Mouse (Mus musculus) spleen, adult 2 months (tissue): ENCODE data around the gene Apc2. TPM values are rescaled to one million over a fixed set of nuclear protein-coding genes. Genes with fewer than 3 reads are reported as not detected.

ENCODE experiments used
- DNase-seq, 2 experiments: peaks; one replicate each; pipeline versions ENCODE4 v3.0.0 to v3.0.0-alpha.2; 2012 to 2021; ENCODE audit warnings: low spot score in 2 of 2, low read depth in 1 of 2
- H3K27ac ChIP-seq: fragments of 200-500 bp; 2 replicates; pipeline ENCODE4 v1.5.1; 2012; ENCODE audit warnings: low read length, inconsistent platforms; ENCODE audit not compliant: insufficient read depth
- H3K27me3 ChIP-seq: fragments of 200-500 bp; 2 replicates; pipeline ENCODE4 v1.6.1; 2012; ENCODE audit warnings: mild to moderate bottlenecking, moderate library complexity, low read length, inconsistent platforms; ENCODE audit not compliant: control insufficient read depth, insufficient read depth
- H3K36me3 ChIP-seq: fragments of 200-500 bp; 2 replicates; pipeline ENCODE4 v1.6.1; 2012; ENCODE audit warnings: mild to moderate bottlenecking, low read length, inconsistent platforms; ENCODE audit not compliant: control insufficient read depth, insufficient read depth
- H3K4me1 ChIP-seq: fragments of 200-500 bp; 2 replicates; pipeline ENCODE4 v1.6.1; 2011; ENCODE audit warnings: inconsistent platforms; ENCODE audit not compliant: control insufficient read depth, insufficient read depth, insufficient read length
- H3K4me3 ChIP-seq: fragments of 200-500 bp; 2 replicates; pipeline ENCODE4 v1.5.1; 2011; ENCODE audit warnings: mild to moderate bottlenecking, inconsistent platforms; ENCODE audit not compliant: insufficient read depth, insufficient read length; ENCODE audit errors: extremely low read depth
- CTCF ChIP-seq: fragments of 200-500 bp; IDR thresholded peaks from 2 replicates; pipeline ENCODE4 v1.5.1; 2011; ENCODE audit warnings: mild to moderate bottlenecking, inconsistent platforms; ENCODE audit not compliant: insufficient read depth, insufficient read length, insufficient replicate concordance; ENCODE audit errors: extremely low read depth
- POLR2A ChIP-seq: fragments of 200-500 bp; IDR thresholded peaks from 2 replicates; pipeline ENCODE4 v1.6.1; 2011; ENCODE audit warnings: low read depth, low read length, inconsistent platforms
- WGBS: fragments of 180-500 bp; shearing (Covaris S2); methylation state at CpG from one replicate; pipeline ENCODE4 v1.1.7; 2018; 5-methylcytosine and 5-hydroxymethylcytosine counted together
- polyA plus RNA-seq: library from polyadenylated mRNA; depleted of rRNA; stranded (reverse); fragments of >200 nt; gene quantifications from 2 replicates; pipeline ENCODE4 v1.2.3, GENCODE M21; 2012

Apc2 gene
- polyA plus RNA-seq, 1 experiment = 0.68 TPM

- TF ChIP-seq POLR2A = no peak
- TF ChIP-seq CTCF = no peak
- no peak overlapping the region for H3K4me3 ChIP-seq
Measured at GRCm38 (mm10) chr10:80351896-80352295, 56.1 kb downstream of the Apc2 start.

GRCm38 (mm10) chr10:80352727-80353126 lies 57.0 kb downstream of the Apc2 start:
- Histone ChIP-seq H3K27ac (no peak overlapping the region), H3K27me3 (peaks cover 16% of the 10 kb centered on the region), H3K36me3 (no peaks in the 10 kb centered on the region), H3K4me1 (peaks cover 6% of the 10 kb centered on the region; the same call in 1 of the 2 replicates), H3K4me3 (no peak overlapping the region)
- 44% methylated on average over 8 of the region's 8 CpGs for whole genome bisulfite sequencing
- DNase-seq = no peak
- TF ChIP-seq POLR2A = no peak
- TF ChIP-seq CTCF = no peak

More at GRCm38 (mm10) chr10:80351896-80352295, 56.1 kb downstream of the Apc2 start:
- Histone ChIP-seq H3K27me3 (peaks cover 23% of the 10 kb centered on the region), H3K27ac (no peak overlapping the region), H3K36me3 (no peaks in the 10 kb centered on the region), H3K4me1 (peaks cover 6% of the 10 kb centered on the region; the same call in 1 of the 2 replicates)
- 39% methylated on average over 11 of the region's 11 CpGs for WGBS
- no peak for DNase-seq

- Histone ChIP-seq H3K4me3 (no peak overlapping the region), H3K27ac (no peak overlapping the region), H3K36me3 (no peaks in the 10 kb centered on the region), H3K27me3 (peaks cover 15% of the 10 kb centered on the region), H3K4me1 (no peaks in the 10 kb centered on the region; the same call in 1 of the 2 replicates)
- TF ChIP-seq POLR2A (no peak), CTCF (no peak)
- 31% methylated on average over 9 of the region's 9 CpGs for WGBS
- no peak for DNase-seq
Measured at GRCm38 (mm10) chr10:80355431-80355830, 59.7 kb downstream of the Apc2 start.

- Histone ChIP-seq H3K4me3 (no peak within 1 kb of the TSS), H3K36me3 (no peaks in the 10 kb centered on the region), H3K27me3 (peaks cover 15% of the 10 kb centered on the region), H3K4me1 (no peaks in the 10 kb centered on the region; the same call in 1 of the 2 replicates), H3K27ac (no peak within 1 kb of the TSS)
- DNase-seq = no peak
- 2% methylated on average over 50 of the region's 53 CpGs for WGBS
- TF ChIP-seq CTCF (no peak), POLR2A (no peak)
Measured at GRCm38 (mm10) chr10:80356001-80356682, 60.4 kb downstream of the Apc2 start, which contains the start of gene Plk5. Plk5 (plus strand) TSS chr10:80356459.

GRCm38 (mm10) chr10:80356737-80357136 lies 61.0 kb downstream of the Apc2 start:
- no peaks in the 10 kb centered on the region for H3K36me3 ChIP-seq
- no peak overlapping the region for H3K27ac ChIP-seq
- H3K27me3 ChIP-seq = peaks cover 15% of the 10 kb centered on the region
- TF ChIP-seq CTCF = no peak
- TF ChIP-seq POLR2A = no peak
- no peak overlapping the region for H3K4me3 ChIP-seq
- no peaks in the 10 kb centered on the region; the same call in 1 of the 2 replicates for H3K4me1 ChIP-seq
- DNase-seq = no peak
- 7% methylated on average over 34 of the region's 34 CpGs for WGBS

- Histone ChIP-seq H3K4me3 (no peak overlapping the region), H3K4me1 (no peaks in the 10 kb centered on the region; the same call in 1 of the 2 replicates), H3K27ac (no peak overlapping the region), H3K36me3 (no peaks in the 10 kb centered on the region), H3K27me3 (peaks cover 15% of the 10 kb centered on the region)
- no peak for DNase-seq
- no peak for TF ChIP-seq POLR2A
- no peak for TF ChIP-seq CTCF
- 38% methylated on average over 7 of the region's 7 CpGs for WGBS
Measured at GRCm38 (mm10) chr10:80357336-80357735, 61.6 kb downstream of the Apc2 start.
